Mouse (Mus musculus) B cell, adult 62 days (primary cell): ENCODE data around the gene Olfr572. TPM values are rescaled to one million over a fixed set of nuclear protein-coding genes. Genes with fewer than 3 reads are reported as not detected.

ENCODE experiments used
- total RNA-seq: library from RNA; stranded (reverse); gene quantifications from 4 replicates; pipeline ENCODE4 v1.2.4, GENCODE M21; 2023

Gene Olfr572
- not detected in 4 replicates for total RNA-seq

GRCm38 (mm10) chr7:102924109-102924508 is at the start of gene Olfr572:
TSS of gene Olfr572 (plus strand) at chr7:102924409.

GRCm38 (mm10) chr7:102876822-102877221 is 47.4 kb upstream of the Olfr572 start, which contains the start of gene Olfr568:
TSS of gene Olfr568 (plus strand) at chr7:102877122.

GRCm38 (mm10) chr7:102890782-102891181 is 33.4 kb upstream of the Olfr572 start, which contains the start of gene Olfr569:
TSS of gene Olfr569 (minus strand) at chr7:102890882.

GRCm38 (mm10) chr7:102917032-102917875 is 7.0 kb upstream of the Olfr572 start, which contains the start of gene Olfr571:
TSS of gene Olfr571 (minus strand) at chr7:102917536.

GRCm38 (mm10) chr7:102942475-102942874 is 18.3 kb downstream of the Olfr572 start, which contains the start of gene Olfr573-ps1:
TSS of gene Olfr573-ps1 (minus strand) at chr7:102942575.

GRCm38 (mm10) chr7:102948167-102948566 is 24.0 kb downstream of the Olfr572 start, which contains the start of gene Olfr574:
TSS of gene Olfr574 (plus strand) at chr7:102948467.

GRCm38 (mm10) chr7:102958593-102958992 is 34.4 kb downstream of the Olfr572 start, which contains the start of gene Olfr575:
TSS of gene Olfr575 (minus strand) at chr7:102958775.

GRCm38 (mm10) chr7:102962360-102962759 is 38.2 kb downstream of the Olfr572 start, which contains the start of gene Olfr576:
TSS of gene Olfr576 (plus strand) at chr7:102962660.

GRCm38 (mm10) chr7:102975843-102976242 is 51.6 kb downstream of the Olfr572 start, which contains the start of gene Olfr577:
TSS of gene Olfr577 (minus strand) at chr7:102975943.

Other genes starting within 250 kb of the Olfr572 start
- 11.7 to 17.4 TPM (median 15.2 TPM) in 4 replicates for gene Trim68, start 237.1 kb upstream of the Olfr572 start, total RNA-seq
- gene Olfr557, start 228.5 kb upstream of the Olfr572 start, total RNA-seq: not detected in 4 replicates
- gene Olfr558, start 222.2 kb upstream of the Olfr572 start, total RNA-seq: not detected in 4 replicates
- not detected in 4 replicates for gene Olfr33, start 205.3 kb upstream of the Olfr572 start, total RNA-seq
- gene Olfr559, start 196.9 kb upstream of the Olfr572 start, total RNA-seq: not detected in 4 replicates
- gene Olfr560, start 165.0 kb upstream of the Olfr572 start, total RNA-seq: not detected in 4 replicates
- gene Olfr78, start 164.9 kb upstream of the Olfr572 start, total RNA-seq: not detected in 4 replicates
- not detected in 4 replicates for gene Olfr561, start 153.2 kb upstream of the Olfr572 start, total RNA-seq
- gene Olfr564, start 120.9 kb upstream of the Olfr572 start, total RNA-seq: not detected in 4 replicates
- gene Olfr566, start 65.6 kb upstream of the Olfr572 start, total RNA-seq: not detected in 4 replicates
- not detected in 4 replicates for gene Olfr568, start 47.3 kb upstream of the Olfr572 start, total RNA-seq
- gene Olfr569, start 33.5 kb upstream of the Olfr572 start, total RNA-seq: not detected in 4 replicates
- gene Olfr570, start 29.8 kb upstream of the Olfr572 start, total RNA-seq: not detected in 4 replicates
- gene Olfr571, start 6.9 kb upstream of the Olfr572 start, total RNA-seq: not detected in 4 replicates
- not detected in 4 replicates for gene Olfr573-ps1, start 18.2 kb downstream of the Olfr572 start, total RNA-seq
- not detected in 4 replicates for gene Olfr574, start 24.1 kb downstream of the Olfr572 start, total RNA-seq
- gene Olfr575, start 34.4 kb downstream of the Olfr572 start, total RNA-seq: not detected in 4 replicates
- not detected in 4 replicates for gene Olfr576, start 38.3 kb downstream of the Olfr572 start, total RNA-seq
- gene Olfr577, start 51.5 kb downstream of the Olfr572 start, total RNA-seq: not detected in 4 replicates
- not detected in 4 replicates for gene Olfr578, start 64.9 kb downstream of the Olfr572 start, total RNA-seq
- not detected in 4 replicates for gene Olfr582, start 113.6 kb downstream of the Olfr572 start, total RNA-seq
- gene Olfr583, start 126.9 kb downstream of the Olfr572 start, total RNA-seq: not detected in 4 replicates
- not detected in 4 replicates for gene Olfr584, start 157.5 kb downstream of the Olfr572 start, total RNA-seq
- gene Olfr585, start 173.3 kb downstream of the Olfr572 start, total RNA-seq: not detected in 4 replicates
- gene Olfr586, start 201.2 kb downstream of the Olfr572 start, total RNA-seq: not detected in 4 replicates
- not detected in 4 replicates for gene Olfr588-ps1, start 216.5 kb downstream of the Olfr572 start, total RNA-seq
- gene Olfr589, start 231.9 kb downstream of the Olfr572 start, total RNA-seq: not detected in 4 replicates